Mouse (Mus musculus): ENCODE measurements around the gene Arpp21.

The Arpp21 gene

DNA sequence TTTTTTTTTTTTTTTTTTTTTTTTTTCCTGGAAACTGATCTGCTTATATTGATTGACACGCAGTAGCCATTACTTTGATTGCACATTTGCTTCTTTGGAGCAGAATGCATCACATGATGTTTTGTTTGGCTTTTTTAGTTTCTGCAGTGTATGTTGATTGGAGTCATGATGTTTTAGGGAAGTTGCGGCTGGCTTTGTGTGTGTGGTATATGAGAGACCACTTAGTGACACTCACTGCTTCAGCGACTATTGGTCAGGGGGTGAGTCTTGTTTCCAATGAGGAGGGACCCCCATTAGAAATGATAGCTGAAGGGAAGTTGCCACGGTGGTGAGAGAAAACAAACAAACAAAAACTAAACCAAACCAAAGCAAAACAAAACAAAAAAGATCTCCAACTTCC lies 55.7 kb downstream of the Arpp21 start:
- in situ Hi-C loops (cut with MboI, MseI): no loop called here

DNA sequence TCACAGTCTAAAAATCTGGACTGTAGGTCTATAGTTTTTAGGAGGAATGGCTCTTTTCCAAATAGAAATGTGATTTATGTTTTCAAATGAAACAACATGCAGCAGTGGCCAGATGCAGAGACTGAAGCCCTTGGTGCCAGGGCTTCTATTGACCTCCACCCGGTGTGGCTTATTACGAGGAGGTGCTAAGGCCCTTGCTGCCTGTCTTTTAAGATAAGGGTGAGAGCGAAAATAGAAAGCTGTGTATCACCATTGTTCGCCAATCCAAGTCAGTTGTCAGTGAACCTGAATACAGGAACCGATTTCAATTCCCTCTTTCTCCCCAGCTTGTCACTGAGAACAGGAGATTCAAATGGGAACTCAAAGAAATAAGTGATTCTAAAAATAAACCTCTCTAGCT lies 57.3 kb downstream of the Arpp21 start:
- in situ Hi-C loops (cut with MboI, MseI): no loop called here

DNA sequence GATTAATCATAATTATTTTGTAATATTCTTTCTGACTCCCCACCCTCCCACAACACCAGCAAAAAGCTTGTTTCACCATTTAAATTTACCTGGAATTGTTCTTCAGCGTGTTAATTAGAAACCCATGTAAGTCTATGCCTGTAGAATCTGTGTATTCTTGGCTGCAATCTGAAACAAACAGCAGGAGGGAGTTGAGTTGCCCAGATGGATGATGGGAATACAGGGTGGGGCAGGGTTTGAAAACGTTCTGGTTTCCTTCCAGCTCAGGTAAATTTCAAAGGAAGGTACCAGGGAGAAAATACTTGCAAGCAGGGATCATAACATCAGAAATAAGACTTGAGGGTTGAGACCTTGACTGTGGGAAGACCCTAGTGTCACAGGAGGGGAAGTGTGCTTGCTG lies 58.2 kb downstream of the Arpp21 start:
- in situ Hi-C loops (cut with MboI, MseI): no loop called here

DNA sequence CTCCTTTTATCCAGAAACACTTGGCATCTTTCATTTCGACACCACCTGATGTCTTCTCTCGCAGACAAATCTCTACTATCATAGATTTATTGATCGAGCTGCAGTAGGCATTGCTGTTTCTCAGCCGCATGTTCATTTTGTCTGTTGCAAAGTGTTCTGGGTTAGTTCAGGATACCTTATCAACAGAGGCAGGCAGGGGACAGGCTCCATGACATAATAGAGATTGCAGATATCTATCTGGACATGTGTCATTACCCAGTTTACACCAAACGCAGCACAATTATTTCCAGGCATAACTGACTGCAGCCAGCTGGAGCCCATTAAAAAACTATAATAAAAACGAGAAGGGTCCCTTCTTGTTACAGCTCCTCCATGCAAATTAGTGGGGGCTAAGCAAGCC lies 59.4 kb downstream of the Arpp21 start:
- in situ Hi-C loops (cut with MboI, MseI): no loop called here

DNA sequence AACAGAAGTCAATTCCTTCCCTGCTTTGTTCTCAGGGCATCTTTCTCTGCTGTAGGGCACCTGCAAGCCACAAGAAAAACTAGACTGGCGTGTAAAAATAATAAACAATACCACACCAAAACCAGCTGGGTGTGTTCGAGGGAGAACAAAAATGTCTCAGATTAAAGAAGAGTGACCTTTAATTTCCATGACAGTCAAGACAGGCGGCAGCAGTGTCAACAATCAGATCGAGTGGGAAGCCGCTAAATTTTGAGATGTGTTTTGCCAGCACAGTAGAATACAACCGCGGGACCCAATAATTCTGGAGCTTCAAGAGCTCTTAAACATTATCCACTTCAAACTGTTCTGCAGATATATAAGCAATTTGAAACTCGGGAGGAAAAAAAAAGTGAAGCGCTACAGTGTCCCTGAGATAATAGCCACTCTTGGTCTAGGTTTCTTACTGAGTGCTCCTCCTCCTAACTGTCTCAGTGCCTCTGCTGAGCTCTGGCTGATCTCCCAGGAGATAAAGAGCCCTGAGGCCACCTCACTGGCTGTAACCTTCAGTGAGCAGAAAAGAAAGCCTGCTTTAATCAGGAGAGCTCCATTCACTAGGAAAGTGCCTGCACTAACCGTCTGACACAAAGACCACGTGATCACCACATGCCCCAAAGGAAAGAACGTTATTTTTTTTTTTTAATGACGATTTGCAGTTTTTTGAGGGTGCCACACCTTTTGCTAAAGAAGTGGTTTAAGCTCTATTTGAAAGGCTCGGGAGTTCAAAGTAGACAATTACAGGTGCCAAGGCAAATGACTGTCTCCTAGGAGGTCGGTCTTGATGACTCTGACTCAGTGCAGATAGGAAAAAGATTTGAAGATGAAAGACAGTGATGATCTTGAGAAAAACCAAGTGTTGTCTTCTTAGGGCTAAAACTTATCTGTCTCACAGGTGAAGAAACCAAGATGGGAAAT lies 61.1 kb downstream of the Arpp21 start:
- in situ Hi-C loops (cut with MboI, MseI): no loop called here

DNA sequence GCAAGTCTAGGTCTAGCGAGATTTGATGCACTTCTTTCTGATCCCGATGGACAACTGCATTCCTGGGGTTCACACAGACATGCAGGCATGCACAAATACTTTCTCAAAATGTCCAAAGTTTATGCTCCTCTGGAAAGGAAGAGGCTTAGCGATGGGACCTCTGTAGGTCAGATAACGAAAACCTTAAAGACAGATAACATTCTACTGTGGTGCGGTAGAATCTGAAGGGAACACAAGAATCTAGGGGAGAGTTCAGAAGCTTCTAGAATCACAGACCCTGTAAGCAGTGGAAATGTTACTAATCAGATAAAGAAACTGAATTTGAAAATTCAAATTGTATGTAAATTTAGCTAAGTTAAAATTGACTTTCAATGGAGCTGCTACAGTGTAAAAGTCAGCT lies 62.0 kb downstream of the Arpp21 start:
- in situ Hi-C loops (cut with MboI, MseI): no loop called here

DNA sequence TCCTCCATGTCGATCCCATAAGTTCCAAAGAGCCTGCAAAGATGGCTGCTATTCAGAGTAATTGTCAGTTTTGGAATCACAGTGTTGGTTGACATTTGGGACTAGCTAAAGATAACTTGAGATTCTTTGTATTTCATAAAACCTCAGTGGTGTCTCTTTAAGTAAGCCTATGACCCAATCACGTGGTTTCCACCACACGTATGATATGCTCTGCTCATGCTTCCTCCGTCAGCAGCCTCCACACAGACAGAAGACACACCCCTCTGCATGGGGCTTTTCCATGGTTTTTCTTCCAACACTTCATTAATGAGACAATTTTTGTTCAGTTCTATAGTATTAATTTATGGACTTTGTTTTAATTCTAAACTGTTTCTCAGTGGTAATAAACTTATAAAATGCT lies 71.1 kb downstream of the Arpp21 start:
- in situ Hi-C loops (cut with MboI, MseI): no loop called here

DNA sequence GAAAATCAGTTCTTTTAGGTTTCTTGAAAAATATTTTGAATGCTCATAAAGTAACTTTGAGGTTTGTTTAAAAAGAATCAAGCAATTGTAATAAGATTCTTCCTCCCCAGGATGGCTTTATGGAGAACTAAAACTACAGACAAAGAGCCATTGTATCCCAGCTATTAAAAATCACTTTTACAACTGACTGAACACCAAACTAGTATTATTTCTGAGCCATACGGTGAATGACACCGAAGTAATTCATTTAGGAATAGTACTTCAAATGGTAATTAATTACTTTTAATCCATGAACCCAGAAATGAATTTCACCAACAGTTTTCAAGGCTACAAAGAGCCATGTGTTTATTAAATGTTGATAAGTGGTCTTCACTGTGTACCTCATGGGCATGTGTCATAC lies 74.8 kb downstream of the Arpp21 start:
- in situ Hi-C loops (cut with MboI, MseI): no loop called here

DNA sequence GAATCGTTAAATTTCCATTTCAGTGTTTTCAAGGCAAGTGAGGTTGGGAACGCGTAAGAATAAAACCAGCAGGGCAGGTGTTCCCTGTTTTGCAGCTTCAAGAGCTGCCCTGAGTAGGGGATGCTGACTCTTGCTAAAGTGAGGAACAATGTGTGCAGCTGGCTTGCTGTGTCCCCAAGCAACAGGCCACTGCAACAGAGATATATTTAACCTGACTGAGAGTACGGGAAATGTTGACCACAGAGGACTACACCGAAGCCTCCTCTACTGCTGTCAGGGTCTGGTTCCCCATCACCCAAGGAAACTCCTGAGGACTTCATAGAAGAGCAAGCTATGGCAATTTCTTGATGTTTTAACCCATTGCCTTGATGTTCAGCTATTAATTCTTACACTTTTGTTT lies 81.8 kb downstream of the Arpp21 start:
- in situ Hi-C loops (cut with MboI, MseI): no loop called here

DNA sequence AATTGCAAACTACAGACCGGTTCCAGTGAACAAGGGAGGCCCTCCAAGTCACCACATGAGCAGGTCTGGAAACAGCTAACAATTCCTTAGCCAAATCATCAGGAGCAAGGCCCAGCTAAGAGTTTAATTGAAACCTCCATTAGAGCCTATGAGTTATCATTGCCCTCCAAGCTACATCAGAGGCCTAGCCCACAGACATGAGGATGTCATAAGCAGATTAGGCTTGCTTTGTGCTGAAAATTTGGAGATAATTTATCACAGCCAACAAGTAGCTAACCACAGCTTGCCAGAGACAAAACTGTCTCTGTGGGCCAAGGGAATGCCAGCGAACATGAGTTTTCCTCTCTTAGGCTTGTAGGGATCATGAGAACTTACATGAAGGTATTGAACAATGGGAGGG lies 83.0 kb downstream of the Arpp21 start:
- in situ Hi-C loops (cut with MboI, MseI): no loop called here

DNA sequence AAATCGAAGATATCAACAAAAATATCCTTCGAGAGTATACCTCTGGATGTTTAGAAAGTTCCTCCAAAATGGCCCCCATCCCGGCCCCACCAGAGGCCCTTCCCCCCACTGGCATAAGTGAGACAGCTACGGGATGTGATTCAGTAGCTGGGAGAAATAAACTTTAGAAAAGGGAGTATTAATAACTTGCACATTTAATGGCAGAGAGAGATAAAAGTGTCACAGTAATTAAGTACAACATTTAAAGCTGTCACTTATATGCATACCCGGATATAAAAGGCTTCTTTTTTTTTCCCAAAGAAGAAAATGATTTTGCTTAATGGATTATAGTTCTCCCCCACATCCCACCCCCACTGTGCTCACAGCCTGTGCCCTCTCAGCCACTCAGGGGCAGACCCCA lies 84.6 kb downstream of the Arpp21 start:
- in situ Hi-C loops (cut with MboI, MseI): no loop called here

DNA sequence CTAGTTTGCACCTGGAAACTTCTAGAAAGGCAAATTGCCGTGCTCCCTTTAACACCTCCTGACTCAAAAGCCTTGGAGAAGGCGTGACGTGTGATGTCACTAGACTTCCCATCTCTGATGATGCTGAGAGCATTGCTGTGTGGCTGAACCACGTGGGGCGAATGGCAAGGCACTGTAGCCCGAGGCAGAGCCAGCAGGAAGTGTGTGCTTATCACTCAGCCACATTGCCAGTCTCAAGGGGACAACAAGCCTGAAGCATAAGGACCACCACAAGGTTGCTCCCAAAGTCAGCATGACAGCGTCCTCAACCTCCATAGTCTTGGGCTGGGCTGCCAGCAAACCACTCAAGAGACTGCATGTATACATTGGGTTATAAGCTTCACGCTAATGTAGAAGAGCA lies 95.1 kb downstream of the Arpp21 start:
- in situ Hi-C loops (cut with MboI, MseI): no loop called here

DNA sequence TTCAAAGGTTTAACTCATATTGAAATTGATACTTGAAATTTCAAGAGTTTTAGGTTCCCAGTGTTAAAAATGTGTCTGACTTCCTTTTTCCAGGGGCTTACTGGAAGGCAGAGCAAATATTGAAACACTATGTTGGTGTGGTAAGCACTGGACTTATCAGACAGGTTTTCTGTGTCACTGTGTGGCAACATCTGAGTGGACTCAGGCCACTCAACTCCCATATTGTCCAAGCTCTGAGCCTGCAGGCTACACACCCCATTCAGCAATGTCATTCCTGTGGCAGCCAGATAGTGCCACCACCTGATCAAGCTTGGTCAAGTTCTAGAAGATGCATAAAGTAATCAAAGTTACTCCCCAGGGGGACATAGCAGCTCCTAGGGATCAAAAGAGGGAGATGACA lies 97.9 kb downstream of the Arpp21 start:
- in situ Hi-C loops (cut with MboI, MseI): no loop called here

DNA sequence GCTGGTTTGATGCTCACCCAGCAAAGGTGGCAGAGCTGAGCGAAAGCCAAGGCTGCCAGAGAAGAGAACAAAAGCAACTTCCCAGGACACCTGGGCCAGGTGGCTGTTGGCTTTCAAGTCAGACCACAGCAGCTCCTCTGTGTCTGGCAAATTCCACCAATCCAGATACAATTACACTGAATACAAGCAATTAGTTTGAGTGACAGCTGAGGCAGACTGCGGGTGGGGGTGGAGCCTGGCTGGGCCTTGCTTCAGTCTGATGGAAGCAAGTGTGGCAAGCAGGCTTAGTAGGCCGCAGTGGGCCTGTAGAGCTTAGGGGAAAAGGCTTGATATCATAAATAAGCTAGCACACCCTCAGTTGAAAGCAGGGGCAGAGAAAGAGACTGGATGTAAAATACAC lies 104.9 kb downstream of the Arpp21 start:
- in situ Hi-C loops (cut with MboI, MseI): no loop called here

DNA sequence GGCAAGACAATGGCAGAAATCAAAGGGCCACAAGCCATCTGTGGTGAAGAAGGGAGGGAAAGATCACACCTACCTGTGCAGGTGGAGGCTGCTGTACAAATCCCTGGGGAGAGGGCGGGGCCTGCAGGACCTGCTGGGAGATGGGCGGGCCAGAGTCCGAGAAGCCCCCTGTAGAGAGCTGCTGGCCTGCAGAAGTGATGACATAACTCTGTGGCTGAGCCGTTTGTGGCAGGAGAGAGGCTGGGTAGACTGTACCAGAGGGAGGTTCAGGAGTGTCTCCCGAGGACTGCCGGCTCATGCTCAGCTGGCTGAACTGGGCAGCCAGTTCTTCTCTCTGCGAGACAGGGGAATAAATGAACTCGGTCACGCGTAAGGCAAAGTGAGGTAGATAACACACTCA lies 111.1 kb downstream of the Arpp21 start:
- in situ Hi-C loops (cut with MboI, MseI): loop anchor here in 1 of 2 experiments (10.0 kb wide), 1 partner anchor 250 kb away; no protein-coding TSS in a partner anchor

DNA sequence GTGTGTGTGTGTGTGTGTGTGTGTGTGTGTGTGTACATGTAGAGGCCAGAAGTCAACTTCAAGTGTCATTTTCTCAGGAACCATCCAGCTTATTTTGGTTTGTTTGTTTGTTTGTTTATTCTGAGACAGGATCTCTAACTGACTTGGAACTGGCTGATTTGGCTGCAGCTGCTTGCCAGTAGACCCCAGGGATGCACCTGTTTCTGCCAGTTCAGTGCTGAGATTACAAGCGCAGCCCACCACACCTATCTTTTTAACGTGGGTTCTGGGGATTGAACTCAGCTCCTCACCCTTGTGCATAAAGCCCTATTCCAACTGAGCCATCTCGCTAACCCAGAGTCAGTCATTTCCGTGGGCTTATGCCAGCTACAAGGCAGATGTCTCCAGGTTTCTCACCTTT lies 111.6 kb downstream of the Arpp21 start:
- in situ Hi-C loops (cut with MboI, MseI): loop anchor here in 1 of 2 experiments (10.0 kb wide), 1 partner anchor 251 kb away; no protein-coding TSS in a partner anchor

DNA sequence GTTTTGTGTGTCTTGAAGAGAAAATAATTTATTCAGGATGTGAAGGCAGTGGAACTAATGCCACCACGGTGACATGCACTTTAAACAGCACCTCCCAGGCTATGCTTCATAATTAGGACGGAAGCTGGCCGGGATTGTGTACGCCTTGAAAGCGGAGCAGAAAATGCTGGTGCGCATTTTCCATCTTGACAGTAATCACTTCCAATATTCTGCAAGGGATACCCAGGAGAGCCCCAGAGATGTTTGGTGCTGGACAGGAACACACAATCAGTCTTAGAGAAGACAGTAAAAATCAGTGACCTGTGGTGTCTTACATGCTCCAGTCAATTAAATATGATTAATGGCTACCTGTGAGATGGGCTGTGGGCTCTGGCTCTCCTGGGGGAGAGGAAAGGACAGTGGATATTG lies 112.3 kb downstream of the Arpp21 start:
- in situ Hi-C loops (cut with MboI, MseI): loop anchor here in 1 of 2 experiments (10.0 kb wide), 1 partner anchor 251 kb away; no protein-coding TSS in a partner anchor

DNA sequence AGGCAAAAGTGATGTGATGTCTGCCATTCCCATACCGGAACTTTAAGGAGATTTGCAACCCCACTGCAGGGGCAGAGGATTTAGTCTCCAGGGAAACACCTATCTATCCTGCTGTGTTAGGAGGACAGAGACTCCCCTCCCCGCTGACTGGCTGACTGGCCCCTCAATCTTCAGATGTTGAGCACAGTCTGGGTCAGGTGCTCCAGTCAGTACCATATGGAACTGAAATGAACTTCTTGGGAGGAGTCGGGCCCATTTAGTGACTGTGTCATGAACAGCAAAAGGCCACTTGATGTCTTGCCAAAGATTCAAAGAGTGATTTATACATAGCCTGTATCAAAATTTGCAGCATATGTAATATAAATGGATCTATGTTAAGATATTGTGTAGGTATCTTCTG lies 116.2 kb downstream of the Arpp21 start:
- in situ Hi-C loops (cut with MboI, MseI): no loop called here

DNA sequence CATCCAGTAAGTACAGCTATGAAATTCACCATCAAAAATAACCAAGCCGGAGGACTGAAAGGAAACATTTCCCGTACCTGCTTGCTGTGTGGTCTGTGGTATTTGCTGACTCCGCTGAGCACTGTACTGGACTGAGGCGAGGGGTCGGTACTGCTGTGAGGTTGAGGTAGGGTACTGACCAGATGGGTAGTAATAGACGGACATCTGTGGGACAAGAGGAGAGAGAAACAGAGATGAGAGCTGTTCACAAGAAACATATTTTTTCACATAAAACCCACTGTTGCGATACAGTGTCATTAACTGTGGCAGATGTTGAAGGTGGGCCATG lies 116.7 kb downstream of the Arpp21 start:
- in situ Hi-C loops (cut with MboI, MseI): no loop called here

DNA sequence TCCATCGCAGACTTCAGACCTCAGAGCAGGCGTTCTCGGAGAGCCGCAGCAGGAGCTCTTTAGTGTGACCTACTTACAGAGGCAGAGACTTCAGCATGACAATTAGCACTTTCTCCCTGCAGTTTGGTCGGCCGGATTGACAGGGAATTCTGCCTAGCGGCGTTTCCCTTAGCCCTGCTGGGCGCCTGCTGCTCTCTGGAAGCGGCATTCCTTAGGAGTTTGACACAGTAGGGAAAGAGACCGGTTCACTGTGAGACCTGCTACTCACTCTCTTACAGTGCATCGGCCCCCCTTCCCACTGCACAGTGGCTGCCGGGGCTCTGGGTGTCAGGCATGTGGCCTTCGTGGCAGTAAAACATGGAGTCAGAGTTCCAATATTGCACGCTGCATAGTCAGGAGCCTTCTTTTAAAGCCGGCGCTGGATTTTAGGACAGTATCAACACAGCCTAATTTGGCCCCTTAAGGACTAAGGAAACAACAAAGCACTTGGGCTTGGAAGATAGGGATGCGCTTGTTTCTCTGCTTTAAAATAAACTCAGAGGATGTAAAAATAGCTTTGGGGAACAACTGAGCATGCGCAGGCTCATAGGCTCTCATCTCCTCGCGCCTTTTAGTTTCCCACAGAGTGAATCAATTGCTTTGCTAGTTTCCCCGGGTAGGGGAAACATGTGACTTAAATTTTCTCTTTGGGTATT lies 117.2 kb downstream of the Arpp21 start:
- in situ Hi-C loops (cut with MboI, MseI): no loop called here

DNA sequence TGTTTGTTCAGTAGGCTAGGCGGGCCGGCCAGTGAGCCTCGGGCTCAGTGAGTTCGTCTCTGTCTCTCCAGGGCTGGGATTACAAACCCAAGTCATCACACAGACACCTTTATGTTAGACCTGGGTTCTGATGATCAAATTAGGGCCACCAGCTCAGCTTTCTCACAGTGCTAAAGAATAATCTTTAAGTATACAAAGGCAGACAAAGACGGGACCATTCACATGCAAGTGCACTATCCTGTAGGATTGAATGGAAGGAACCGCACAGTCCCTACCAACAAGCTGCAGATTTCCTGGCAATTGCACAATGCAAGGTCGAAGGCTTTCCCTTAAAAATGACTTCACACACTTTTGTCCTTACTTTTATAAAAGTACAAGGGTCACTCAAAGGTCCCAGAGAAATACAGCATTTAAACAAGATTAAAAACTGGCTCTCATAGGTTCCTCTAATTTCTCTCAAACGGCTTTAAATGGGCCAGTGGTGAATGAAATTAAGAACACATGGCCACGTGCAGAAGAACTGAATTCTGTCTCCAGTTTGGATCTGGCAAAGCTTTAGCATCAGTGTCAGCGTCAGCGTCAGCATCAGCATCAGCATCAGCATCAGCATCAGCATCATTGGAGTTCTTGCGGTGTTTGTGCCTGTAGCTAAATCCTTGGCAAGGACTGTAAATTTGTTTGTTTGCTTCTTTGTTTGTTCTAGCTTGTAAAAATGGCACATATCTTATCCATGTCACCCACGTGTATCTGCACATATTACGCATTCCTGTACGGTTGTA lies 117.9 kb downstream of the Arpp21 start:
- in situ Hi-C loops (cut with MboI, MseI): no loop called here

DNA sequence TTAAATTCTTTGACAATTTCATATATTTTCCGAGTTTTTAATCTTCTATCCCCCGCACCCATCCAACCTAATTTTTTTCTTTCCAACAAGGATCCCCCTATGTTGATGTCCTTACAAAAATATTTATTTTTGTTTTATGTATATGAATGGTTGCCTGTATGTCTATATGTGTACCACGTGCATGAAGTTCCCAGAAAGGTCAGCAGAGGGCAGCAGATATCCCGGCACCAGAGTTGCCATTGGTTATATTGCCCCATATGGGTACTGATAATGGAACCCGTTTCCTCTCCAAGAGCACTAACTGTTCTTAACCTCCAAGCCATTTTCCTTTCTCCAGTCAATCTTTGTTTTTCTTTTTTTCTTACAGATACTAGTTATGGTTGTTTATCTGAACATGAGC lies 124.1 kb downstream of the Arpp21 start:
- in situ Hi-C loops (cut with MboI, MseI): no loop called here
